Mouse (Mus musculus) limb, embryonic 10.5 days (tissue): ENCODE measurements around the gene Nrl. TPM values are rescaled to one million over a fixed set of nuclear protein-coding genes. Genes with fewer than 3 reads are reported as not detected.

ENCODE experiments used
- DNase-seq: peaks from one replicate; pipeline ENCODE4 v3.0.0-alpha.2; 2017; ENCODE audit warnings: low spot score
- H3K27ac ChIP-seq: fragments of 300-500 bp; sonication (generic); 2 replicates; pipeline ENCODE4 v1.5.1; 2016; ENCODE audit warnings: mild to moderate bottlenecking
- H3K27me3 ChIP-seq: fragments of 300-500 bp; sonication (generic); 2 replicates; pipeline ENCODE4 v1.6.1; 2016; ENCODE audit warnings: low read depth, mild to moderate bottlenecking; ENCODE audit not compliant: poor library complexity, severe bottlenecking
- H3K36me3 ChIP-seq: fragments of 300-500 bp; sonication (generic); 2 replicates; pipeline ENCODE4 v1.6.1; 2016; ENCODE audit warnings: mild to moderate bottlenecking, moderate library complexity
- H3K4me1 ChIP-seq: fragments of 300-500 bp; sonication (generic); 2 replicates; pipeline ENCODE4 v1.6.1; 2016
- H3K4me3 ChIP-seq: fragments of 300-500 bp; sonication (generic); 2 replicates; pipeline ENCODE4 v1.5.1; 2016; ENCODE audit warnings: mild to moderate bottlenecking, moderate library complexity
- H3K9me3 ChIP-seq: fragments of 300-500 bp; sonication (generic); replicated peaks from 2 replicates; pipeline ENCODE4 v1.6.1; 2016; ENCODE audit warnings: mild to moderate bottlenecking
- WGBS: fragments of 180-500 bp; shearing (Covaris S2); methylation state at CpG from one replicate; pipeline ENCODE4 v1.1.7; 2016; 5-methylcytosine and 5-hydroxymethylcytosine counted together
- polyA plus RNA-seq: library from polyadenylated mRNA; unstranded; fragments of >200 nt; fragmentation: Nextera tagmentation; extraction: Ambion mirVana; gene quantifications from 2 replicates; pipeline ENCODE4 v1.2.1, GENCODE M21; 2016

The Nrl gene
- polyA plus RNA-seq, 1 experiment from 2014 or later = not detected

GRCm38 (mm10) chr14:55495509-55496240 lies 29.1 kb downstream of the Nrl start:
- Histone ChIP-seq H3K4me3 (no peak overlapping the region), H3K27ac (no peak overlapping the region), H3K9me3 (no peaks in the 10 kb centered on the region), H3K36me3 (0 out of 2 replicates have a peak, but pooled peaks cover 6% of the 10 kb centered on the region), H3K27me3 (no peaks in the 10 kb centered on the region), H3K4me1 (peaks cover 32% of the 10 kb centered on the region)
- 76% methylated on average over 20 of the region's 20 CpGs for WGBS
- DNase-seq = no peak

- Histone ChIP-seq H3K27ac (no peak overlapping the region), H3K4me1 (peaks cover 34% of the 10 kb centered on the region), H3K27me3 (no peaks in the 10 kb centered on the region), H3K4me3 (peak overlapping the region; percentile 83), H3K36me3 (peaks cover 18% of the 10 kb centered on the region), H3K9me3 (no peaks in the 10 kb centered on the region)
- WGBS = 41% methylated on average over 3 of the region's 3 CpGs
- DNase-seq = no peak
Measured at GRCm38 (mm10) chr14:55492103-55492502, 32.7 kb downstream of the Nrl start.

GRCm38 (mm10) chr14:55491291-55491833 lies 33.4 kb downstream of the Nrl start:
- Histone ChIP-seq H3K9me3 (no peaks in the 10 kb centered on the region), H3K4me3 (peak overlapping the region; percentile 83), H3K4me1 (peaks cover 26% of the 10 kb centered on the region), H3K27me3 (no peaks in the 10 kb centered on the region), H3K27ac (peak overlapping the region; percentile 88), H3K36me3 (peaks cover 24% of the 10 kb centered on the region)
- WGBS = under 1% methylated on average over 30 of the region's 30 CpGs
- DNase-seq = peak; percentile 86

- peak within 1 kb of the TSS; percentile 83 for H3K4me3 ChIP-seq
- H3K36me3 ChIP-seq = peaks cover 31% of the 10 kb centered on the region
- H3K27ac ChIP-seq = peak within 1 kb of the TSS; percentile 88
- 1% methylated on average over 68 of the region's 68 CpGs for WGBS
- H3K27me3 ChIP-seq = no peaks in the 10 kb centered on the region
- peaks cover 26% of the 10 kb centered on the region for H3K4me1 ChIP-seq
- DNase-seq = peak; percentile 82
- H3K9me3 ChIP-seq = no peaks in the 10 kb centered on the region
Measured at GRCm38 (mm10) chr14:55490361-55491201, 34.2 kb downstream of the Nrl start, which contains the start of gene Carmil3. Gene Carmil3, plus strand, starts transcription at chr14:55490651.

- Histone ChIP-seq H3K27ac (no peak overlapping the region), H3K4me1 (peaks cover 17% of the 10 kb centered on the region), H3K27me3 (no peaks in the 10 kb centered on the region), H3K4me3 (no peak overlapping the region), H3K9me3 (no peaks in the 10 kb centered on the region), H3K36me3 (peaks cover 30% of the 10 kb centered on the region)
- no peak for DNase-seq
- 89% methylated on average over 8 of the region's 8 CpGs for WGBS
Measured at GRCm38 (mm10) chr14:55486836-55487235, 37.9 kb downstream of the Nrl start.

- H3K4me1 ChIP-seq = 0 out of 2 replicates have a peak, but pooled peaks cover 5% of the 10 kb centered on the region
- no peak overlapping the region for H3K4me3 ChIP-seq
- H3K9me3 ChIP-seq = no peaks in the 10 kb centered on the region
- DNase-seq = no peak
- WGBS = 79% methylated on average over 5 of the region's 5 CpGs
- H3K27me3 ChIP-seq = no peaks in the 10 kb centered on the region
- peaks cover 46% of the 10 kb centered on the region for H3K36me3 ChIP-seq
- H3K27ac ChIP-seq = no peak overlapping the region
Measured at GRCm38 (mm10) chr14:55484430-55485085, 40.2 kb downstream of the Nrl start.

GRCm38 (mm10) chr14:55479629-55480028 lies 45.2 kb downstream of the Nrl start:
- Histone ChIP-seq H3K9me3 (no peaks in the 10 kb centered on the region), H3K36me3 (peaks cover 17% of the 10 kb centered on the region), H3K4me3 (peak overlapping the region; percentile 71; the same call in 1 of the 2 replicates), H3K27me3 (no peaks in the 10 kb centered on the region), H3K27ac (no peak overlapping the region), H3K4me1 (peaks cover 15% of the 10 kb centered on the region)
- 91% methylated on average over 10 of the region's 10 CpGs for WGBS
- no peak for DNase-seq

- Histone ChIP-seq H3K4me1 (peaks cover 15% of the 10 kb centered on the region), H3K27me3 (no peaks in the 10 kb centered on the region), H3K36me3 (peaks cover 17% of the 10 kb centered on the region), H3K9me3 (no peaks in the 10 kb centered on the region), H3K4me3 (peak within 1 kb of the TSS; percentile 71), H3K27ac (peak within 1 kb of the TSS; percentile 94)
- DNase-seq = peak; percentile 86
- 1% methylated on average over 38 of the region's 38 CpGs for WGBS
Measured at GRCm38 (mm10) chr14:55478651-55479599, 45.9 kb downstream of the Nrl start, which contains the start of gene Dhrs4. Gene Dhrs4, plus strand, starts transcription at chr14:55478758.

- Histone ChIP-seq H3K4me3 (no peak overlapping the region; the same call in 1 of the 2 replicates), H3K4me1 (peaks cover 15% of the 10 kb centered on the region), H3K27ac (no peak overlapping the region), H3K27me3 (no peaks in the 10 kb centered on the region), H3K9me3 (no peaks in the 10 kb centered on the region), H3K36me3 (peaks cover 17% of the 10 kb centered on the region)
- no peak for DNase-seq
- 89% methylated on average over 5 of the region's 5 CpGs for WGBS
Measured at GRCm38 (mm10) chr14:55477829-55478228, 47.0 kb downstream of the Nrl start.

- Histone ChIP-seq H3K4me1 (peaks cover 15% of the 10 kb centered on the region), H3K4me3 (no peak overlapping the region), H3K36me3 (peaks cover 17% of the 10 kb centered on the region), H3K27ac (no peak overlapping the region), H3K27me3 (no peaks in the 10 kb centered on the region), H3K9me3 (no peaks in the 10 kb centered on the region)
- WGBS = 96% methylated on average over 1 of the region's 1 CpGs
- DNase-seq = no peak
Measured at GRCm38 (mm10) chr14:55477421-55477820, 47.4 kb downstream of the Nrl start.

GRCm38 (mm10) chr14:55475654-55476053 lies 49.1 kb downstream of the Nrl start:
- 66% methylated on average over 2 of the region's 2 CpGs for WGBS
- peaks cover 5% of the 10 kb centered on the region for H3K36me3 ChIP-seq
- H3K4me3 ChIP-seq = no peak overlapping the region
- H3K4me1 ChIP-seq = peaks cover 19% of the 10 kb centered on the region
- no peaks in the 10 kb centered on the region for H3K9me3 ChIP-seq
- no peaks in the 10 kb centered on the region for H3K27me3 ChIP-seq
- no peak overlapping the region for H3K27ac ChIP-seq
- DNase-seq = no peak
